Mouse (Mus musculus): ENCODE results near the gene Polrmt. TPM values are rescaled to one million over a fixed set of nuclear protein-coding genes. Genes with fewer than 3 reads are reported as not detected.

Polrmt gene
- polyA plus RNA-seq, 1 experiment from 2014 or later: 34.9 TPM

DNA sequence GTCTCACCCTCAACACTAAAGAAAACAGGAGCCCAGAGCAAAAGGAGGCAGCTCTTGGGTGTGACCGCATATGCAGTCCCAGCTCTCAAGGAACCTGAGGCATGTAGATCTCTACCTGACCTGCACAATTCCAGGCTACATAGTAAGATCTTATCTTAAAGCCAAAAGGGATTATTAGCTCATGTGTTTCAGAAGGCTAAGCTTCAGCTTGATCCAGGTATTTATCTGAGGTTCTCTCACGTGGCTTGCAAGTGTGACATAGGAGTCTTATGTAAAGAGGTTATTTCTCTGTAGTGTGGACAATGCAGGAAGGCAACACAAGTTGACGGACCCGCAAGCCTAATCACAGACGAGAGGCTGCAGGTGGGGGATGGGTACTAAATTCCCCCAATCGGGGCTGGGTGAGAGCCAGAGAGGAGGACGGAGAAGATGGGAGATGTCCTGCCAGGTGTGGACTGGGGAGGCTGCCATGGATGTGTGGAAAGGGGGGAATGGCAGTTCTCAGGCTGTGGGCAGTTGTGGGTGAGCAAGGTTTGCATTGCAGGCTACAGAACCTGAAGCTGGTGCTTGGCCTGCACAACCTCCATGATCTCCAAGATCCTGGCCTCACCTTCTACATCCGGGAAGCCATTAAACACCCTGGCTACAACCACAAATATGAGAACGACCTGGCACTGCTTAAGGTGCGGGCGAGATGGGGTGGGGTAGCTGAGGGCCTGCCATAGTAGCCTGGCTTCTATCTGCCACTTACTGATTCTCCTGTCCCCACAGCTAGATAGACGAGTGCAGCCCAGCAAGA lies 52.6 kb downstream of the Polrmt start:
- no peak for ATAC-seq (ENCODE audit: low read depth)

DNA sequence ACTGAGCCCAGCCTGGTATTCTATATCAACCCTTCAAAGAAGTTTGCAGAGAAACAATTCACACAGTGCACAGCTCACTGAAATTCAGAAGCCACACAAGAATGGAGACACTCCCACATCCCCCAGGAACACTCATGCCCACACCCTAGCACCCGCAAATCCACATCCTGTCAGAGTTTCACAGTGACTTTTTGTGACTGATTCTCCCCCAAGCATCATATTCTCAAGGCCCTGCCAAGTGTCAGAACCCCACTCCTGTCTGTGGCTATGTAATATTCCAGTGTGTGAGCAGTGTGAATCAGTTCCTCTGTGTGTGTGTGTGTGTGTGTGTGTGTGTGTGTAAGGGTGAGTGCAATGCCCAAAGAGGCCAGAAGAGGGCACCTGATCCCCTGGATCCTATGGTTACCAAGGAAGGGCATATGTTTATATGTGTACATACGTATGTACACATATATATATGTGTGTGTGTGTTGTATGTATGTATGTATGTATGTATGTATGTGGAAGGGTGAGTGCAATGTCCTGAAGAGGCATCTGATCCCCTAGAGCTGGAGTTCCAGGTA lies 54.3 kb downstream of the Polrmt start:
- no peaks in the 10 kb centered on the region for H3K9me3 ChIP-seq (ENCODE audit: control insufficient read depth, low read length)
- H3K36me3 ChIP-seq (ENCODE audit: control insufficient read depth, insufficient read depth, low read length): peaks cover 13% of the 10 kb centered on the region
- H3K27me3 ChIP-seq (ENCODE audit: control insufficient read depth, insufficient read depth, low read length): no peaks in the 10 kb centered on the region
- H3K27ac ChIP-seq (ENCODE audit: low read depth, low read length): no peak overlapping the region
- 100% methylated on average over 2 of the region's 2 CpGs for WGBS
- H3K4me1 ChIP-seq (ENCODE audit: control insufficient read depth, insufficient read depth, low read length): no peaks in the 10 kb centered on the region
- H3K4me2 ChIP-seq (ENCODE audit: low read depth, low read length): no peak overlapping the region
- no peak for ATAC-seq (ENCODE audit: low read depth)
- no peak overlapping the region for H3K4me3 ChIP-seq (ENCODE audit: low read depth, low read length)
- H3K9ac ChIP-seq (replicated peaks; ENCODE audit: low read depth, low read length): no peak overlapping the region

More for the DNA sequence above, 52.6 kb downstream of the Polrmt start:
- Histone ChIP-seq H3K9ac (replicated peaks; ENCODE audit: low read depth, low read length) (no peak overlapping the region), H3K27me3 (ENCODE audit: control insufficient read depth, insufficient read depth, low read length) (no peaks in the 10 kb centered on the region), H3K36me3 (ENCODE audit: control insufficient read depth, insufficient read depth, low read length) (no peaks in the 10 kb centered on the region; the same call in 1 of the 2 replicates), H3K4me1 (ENCODE audit: control insufficient read depth, insufficient read depth, low read length) (no peaks in the 10 kb centered on the region), H3K4me3 (ENCODE audit: low read depth, low read length) (no peak overlapping the region), H3K4me2 (ENCODE audit: low read depth, low read length) (no peak overlapping the region), H3K27ac (ENCODE audit: low read depth, low read length) (no peak overlapping the region), H3K9me3 (ENCODE audit: control insufficient read depth, low read length) (no peaks in the 10 kb centered on the region)
- 75% methylated on average over 12 of the region's 12 CpGs for WGBS

DNA sequence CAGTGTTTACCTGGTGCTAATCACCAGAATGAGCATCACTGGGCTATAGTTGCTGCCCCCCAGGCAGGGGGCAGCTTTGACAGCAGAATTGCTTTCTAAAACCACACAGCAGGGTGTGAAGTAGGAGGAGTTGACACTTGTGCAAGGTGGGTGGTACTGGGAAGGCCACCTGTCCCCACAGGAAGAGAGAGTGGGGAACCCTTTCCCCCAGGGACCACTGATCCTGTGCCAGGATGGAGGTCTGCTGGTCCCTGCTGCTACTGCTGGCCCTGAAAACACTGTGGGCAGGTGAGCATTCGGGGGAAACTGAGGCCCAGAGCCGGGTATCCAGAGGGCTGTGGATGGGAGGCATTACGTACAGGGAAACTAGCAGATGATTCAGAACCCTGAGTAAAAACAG lies 57.2 kb downstream of the Polrmt start:
- Histone ChIP-seq H3K9me3 (ENCODE audit: control insufficient read depth, low read length) (no peaks in the 10 kb centered on the region), H3K4me3 (ENCODE audit: low read depth, low read length) (no peak overlapping the region), H3K9ac (replicated peaks; ENCODE audit: low read depth, low read length) (no peak overlapping the region), H3K4me2 (ENCODE audit: low read depth, low read length) (no peak overlapping the region), H3K27me3 (ENCODE audit: control insufficient read depth, insufficient read depth, low read length) (no peaks in the 10 kb centered on the region), H3K4me1 (ENCODE audit: control insufficient read depth, insufficient read depth, low read length) (no peaks in the 10 kb centered on the region), H3K27ac (ENCODE audit: low read depth, low read length) (no peak overlapping the region), H3K36me3 (ENCODE audit: control insufficient read depth, insufficient read depth, low read length) (peaks cover 34% of the 10 kb centered on the region)
- WGBS: 94% methylated on average over 3 of the region's 3 CpGs
- no peak for ATAC-seq (ENCODE audit: low read depth)

DNA sequence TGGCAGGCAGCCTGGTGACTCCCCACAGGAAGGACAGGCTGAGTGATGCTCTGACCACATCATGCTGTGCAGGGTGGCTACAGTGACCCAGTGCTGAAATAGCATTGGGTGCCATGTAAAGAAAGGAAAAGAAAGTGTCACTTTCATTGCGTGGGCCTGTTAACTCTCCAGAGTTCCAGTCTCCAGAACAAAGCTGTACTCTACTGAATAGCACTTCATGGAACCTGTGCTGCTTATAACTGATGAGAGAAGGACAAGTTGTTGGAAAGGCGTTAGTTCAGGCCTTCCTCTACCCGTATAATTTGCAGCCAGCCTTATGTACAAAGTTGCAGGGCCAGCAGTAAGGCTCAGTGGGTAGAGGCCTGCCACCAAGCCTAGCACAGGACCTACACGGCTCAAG lies 57.7 kb downstream of the Polrmt start, which contains the start of gene Gzmm:
Gzmm (plus strand) TSS at position 301 of the 400 bp plus-strand sequence.
- H3K4me2 ChIP-seq (ENCODE audit: low read depth, low read length): no peak within 1 kb of the TSS
- H3K4me1 ChIP-seq (ENCODE audit: control insufficient read depth, insufficient read depth, low read length): peaks cover 3% of the 10 kb centered on the region
- peaks cover 34% of the 10 kb centered on the region for H3K36me3 ChIP-seq (ENCODE audit: control insufficient read depth, insufficient read depth, low read length)
- H3K9me3 ChIP-seq (ENCODE audit: control insufficient read depth, low read length): no peaks in the 10 kb centered on the region
- H3K27ac ChIP-seq (ENCODE audit: low read depth, low read length): no peak within 1 kb of the TSS
- H3K9ac ChIP-seq (replicated peaks; ENCODE audit: low read depth, low read length): no peak within 1 kb of the TSS
- H3K27me3 ChIP-seq (ENCODE audit: control insufficient read depth, insufficient read depth, low read length): no peaks in the 10 kb centered on the region
- H3K4me3 ChIP-seq (ENCODE audit: low read depth, low read length): no peak within 1 kb of the TSS
- WGBS: 83% methylated on average over 4 of the region's 4 CpGs
- ATAC-seq (ENCODE audit: low read depth): no peak

DNA sequence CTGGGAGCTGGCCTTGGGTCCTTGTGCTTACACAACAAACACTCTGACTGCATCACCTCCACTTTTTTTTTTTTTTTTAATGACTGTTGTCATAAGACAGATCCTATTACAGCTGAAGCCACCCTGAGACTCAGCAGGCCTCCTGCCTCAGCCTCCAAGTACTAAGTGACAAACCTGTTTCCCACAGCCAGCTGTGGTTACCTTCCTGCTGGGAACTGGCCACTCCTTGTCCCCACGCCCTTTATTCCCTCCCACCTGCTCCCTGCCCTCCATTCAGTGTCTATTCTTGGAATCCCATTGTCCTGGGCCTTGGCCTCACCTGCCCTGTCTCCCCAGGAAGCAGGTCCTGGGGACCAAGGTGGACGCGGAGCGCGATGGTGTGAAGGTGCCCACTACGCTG lies 58.9 kb downstream of the Polrmt start:
- H3K27me3 ChIP-seq (ENCODE audit: control insufficient read depth, insufficient read depth, low read length): no peaks in the 10 kb centered on the region
- no peaks in the 10 kb centered on the region for H3K9me3 ChIP-seq (ENCODE audit: control insufficient read depth, low read length)
- H3K9ac ChIP-seq (replicated peaks; ENCODE audit: low read depth, low read length): no peak overlapping the region
- no peak overlapping the region for H3K27ac ChIP-seq (ENCODE audit: low read depth, low read length)
- peaks cover 12% of the 10 kb centered on the region for H3K4me1 ChIP-seq (ENCODE audit: control insufficient read depth, insufficient read depth, low read length)
- WGBS: 97% methylated on average over 6 of the region's 6 CpGs
- no peak for ATAC-seq (ENCODE audit: low read depth)
- no peak overlapping the region for H3K4me2 ChIP-seq (ENCODE audit: low read depth, low read length)
- H3K36me3 ChIP-seq (ENCODE audit: control insufficient read depth, insufficient read depth, low read length): peaks cover 34% of the 10 kb centered on the region
- no peak overlapping the region for H3K4me3 ChIP-seq (ENCODE audit: low read depth, low read length)

DNA sequence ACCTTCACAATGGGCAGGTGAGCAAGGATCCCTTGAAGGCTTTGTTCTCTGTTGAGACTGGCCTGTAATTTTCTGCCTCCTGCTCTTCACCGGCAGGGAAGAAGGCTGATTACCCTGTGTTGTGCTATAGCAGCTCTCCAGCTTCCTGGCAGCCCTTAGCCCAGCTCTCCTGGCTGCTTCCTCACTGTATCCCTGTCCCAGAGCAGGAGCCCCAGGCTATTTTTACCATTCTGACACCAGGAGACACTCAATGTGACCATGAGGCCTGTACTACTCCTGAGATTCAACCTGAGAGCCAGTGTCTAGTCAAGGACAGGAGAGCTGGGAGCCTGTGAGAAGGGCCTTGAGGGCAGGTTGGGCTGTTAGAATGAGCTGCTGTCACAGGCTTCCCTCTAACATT lies 59.7 kb downstream of the Polrmt start:
- peaks cover 12% of the 10 kb centered on the region for H3K4me1 ChIP-seq (ENCODE audit: control insufficient read depth, insufficient read depth, low read length)
- 93% methylated on average over 1 of the region's 1 CpGs for WGBS
- H3K9me3 ChIP-seq (ENCODE audit: control insufficient read depth, low read length): no peaks in the 10 kb centered on the region
- H3K9ac ChIP-seq (replicated peaks; ENCODE audit: low read depth, low read length): no peak overlapping the region
- no peak for ATAC-seq (ENCODE audit: low read depth)
- no peaks in the 10 kb centered on the region for H3K27me3 ChIP-seq (ENCODE audit: control insufficient read depth, insufficient read depth, low read length)
- H3K27ac ChIP-seq (ENCODE audit: low read depth, low read length): no peak overlapping the region
- no peak overlapping the region for H3K4me2 ChIP-seq (ENCODE audit: low read depth, low read length)
- H3K36me3 ChIP-seq (ENCODE audit: control insufficient read depth, insufficient read depth, low read length): peaks cover 34% of the 10 kb centered on the region
- no peak overlapping the region for H3K4me3 ChIP-seq (ENCODE audit: low read depth, low read length)

DNA sequence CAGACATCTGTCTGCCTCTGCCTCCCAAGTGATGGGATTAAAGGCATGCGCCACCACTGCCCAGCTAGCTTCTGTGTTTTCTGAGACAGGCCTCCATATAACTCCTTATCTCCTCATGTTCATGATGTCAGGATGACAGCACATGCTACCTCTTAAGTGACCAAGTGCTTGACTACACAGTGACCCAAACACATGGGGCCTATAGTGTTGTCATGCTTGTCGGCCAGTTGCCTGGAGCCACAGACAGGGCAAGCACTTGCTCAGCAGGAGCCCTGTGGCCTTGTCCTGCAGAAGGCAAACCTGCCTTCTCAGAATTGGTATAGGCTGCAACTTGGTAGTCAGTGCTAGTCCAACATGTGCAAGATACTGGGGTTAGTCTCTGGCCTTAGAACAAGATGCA lies 60.2 kb downstream of the Polrmt start:
- no peak overlapping the region for H3K4me3 ChIP-seq (ENCODE audit: low read depth, low read length)
- no peak overlapping the region for H3K9ac ChIP-seq (replicated peaks; ENCODE audit: low read depth, low read length)
- H3K4me2 ChIP-seq (ENCODE audit: low read depth, low read length): no peak overlapping the region
- no peak for ATAC-seq (ENCODE audit: low read depth)
- H3K9me3 ChIP-seq (ENCODE audit: control insufficient read depth, low read length): no peaks in the 10 kb centered on the region
- 91% methylated on average over 2 of the region's 2 CpGs for WGBS
- no peak overlapping the region for H3K27ac ChIP-seq (ENCODE audit: low read depth, low read length)
- peaks cover 34% of the 10 kb centered on the region for H3K36me3 ChIP-seq (ENCODE audit: control insufficient read depth, insufficient read depth, low read length)
- peaks cover 13% of the 10 kb centered on the region for H3K4me1 ChIP-seq (ENCODE audit: control insufficient read depth, insufficient read depth, low read length)
- H3K27me3 ChIP-seq (ENCODE audit: control insufficient read depth, insufficient read depth, low read length): no peaks in the 10 kb centered on the region

Other genes with a start within 250 kb of the Polrmt start
- gene Plpp2, start 212.8 kb downstream of the Polrmt start, polyA plus RNA-seq (2014; fragmentation: Nextera tagmentation; extraction: Ambion mirVana): 18.3 and 22.6 TPM in 2 replicates
- 54.2 and 59.9 TPM in 2 replicates for gene Mier2, start 191.4 kb downstream of the Polrmt start, polyA plus RNA-seq (2014; fragmentation: Nextera tagmentation; extraction: Ambion mirVana)
- gene Theg, start 159.2 kb downstream of the Polrmt start, polyA plus RNA-seq (2014; fragmentation: Nextera tagmentation; extraction: Ambion mirVana): not detected in 2 replicates
- 0.66 and 1.3 TPM in 2 replicates for gene C2cd4c, start 132.6 kb downstream of the Polrmt start, polyA plus RNA-seq (2014; fragmentation: Nextera tagmentation; extraction: Ambion mirVana)
- gene Shc2, start 108.7 kb downstream of the Polrmt start, polyA plus RNA-seq (2014; fragmentation: Nextera tagmentation; extraction: Ambion mirVana): 16.7 and 22.8 TPM in 2 replicates
- not detected in 2 replicates for gene Odf3l2, start 100.8 kb downstream of the Polrmt start, polyA plus RNA-seq (2014; fragmentation: Nextera tagmentation; extraction: Ambion mirVana)
- 0.82 and 1.2 TPM in 2 replicates for gene Madcam1, start 82.0 kb downstream of the Polrmt start, polyA plus RNA-seq (2014; fragmentation: Nextera tagmentation; extraction: Ambion mirVana)
- 104 and 118 TPM in 2 replicates for gene Tpgs1, start 77.2 kb downstream of the Polrmt start, polyA plus RNA-seq (2014; fragmentation: Nextera tagmentation; extraction: Ambion mirVana)
- 69.7 and 74.6 TPM in 2 replicates for gene Cdc34, start 64.4 kb downstream of the Polrmt start, polyA plus RNA-seq (2014; fragmentation: Nextera tagmentation; extraction: Ambion mirVana)
- gene Gzmm, start 57.6 kb downstream of the Polrmt start, polyA plus RNA-seq (2014; fragmentation: Nextera tagmentation; extraction: Ambion mirVana): 1.1 and 1.3 TPM in 2 replicates
- gene Bsg, start 42.1 kb downstream of the Polrmt start, polyA plus RNA-seq (2014; fragmentation: Nextera tagmentation; extraction: Ambion mirVana): 800 and 802 TPM in 2 replicates
- 2.7 and 3.7 TPM in 2 replicates for gene Hcn2, start 29.9 kb downstream of the Polrmt start, polyA plus RNA-seq (2014; fragmentation: Nextera tagmentation; extraction: Ambion mirVana)
- gene Fgf22, start 8.5 kb upstream of the Polrmt start, polyA plus RNA-seq (2014; fragmentation: Nextera tagmentation; extraction: Ambion mirVana): 2.0 and 2.3 TPM in 2 replicates
- 89.3 and 93.7 TPM in 2 replicates for gene Rnf126, start 20.4 kb upstream of the Polrmt start, polyA plus RNA-seq (2014; fragmentation: Nextera tagmentation; extraction: Ambion mirVana)
- gene Fstl3, start 30.7 kb upstream of the Polrmt start, polyA plus RNA-seq (2014; fragmentation: Nextera tagmentation; extraction: Ambion mirVana): 1.7 and 2.3 TPM in 2 replicates
- gene Prss57, start 44.4 kb upstream of the Polrmt start, polyA plus RNA-seq (2014; fragmentation: Nextera tagmentation; extraction: Ambion mirVana): not detected in 2 replicates
- gene Palm, start 47.0 kb upstream of the Polrmt start, polyA plus RNA-seq (2014; fragmentation: Nextera tagmentation; extraction: Ambion mirVana): 233 and 247 TPM in 2 replicates
- gene Misp, start 74.4 kb upstream of the Polrmt start, polyA plus RNA-seq (2014; fragmentation: Nextera tagmentation; extraction: Ambion mirVana): 0.35 and 0.36 TPM in 2 replicates
- gene Ptbp1, start 107.8 kb upstream of the Polrmt start, polyA plus RNA-seq (2014; fragmentation: Nextera tagmentation; extraction: Ambion mirVana): 36.9 and 53.5 TPM in 2 replicates
- gene Prtn3, start 127.9 kb upstream of the Polrmt start, polyA plus RNA-seq (2014; fragmentation: Nextera tagmentation; extraction: Ambion mirVana): 11.1 and 12.4 TPM in 2 replicates
- 299 and 327 TPM in 2 replicates for gene Plppr3, start 128.1 kb upstream of the Polrmt start, polyA plus RNA-seq (2014; fragmentation: Nextera tagmentation; extraction: Ambion mirVana)
- 0.55 TPM in 1 of 2 replicates, not detected in the other for gene Elane, start 139.7 kb upstream of the Polrmt start, polyA plus RNA-seq (2014; fragmentation: Nextera tagmentation; extraction: Ambion mirVana)
- gene Cfd, start 144.3 kb upstream of the Polrmt start, polyA plus RNA-seq (2014; fragmentation: Nextera tagmentation; extraction: Ambion mirVana): not detected in 2 replicates
- gene Med16, start 162.3 kb upstream of the Polrmt start, polyA plus RNA-seq (2014; fragmentation: Nextera tagmentation; extraction: Ambion mirVana): 33.2 and 38.7 TPM in 2 replicates
- 5.9 and 9.1 TPM in 2 replicates for gene Gm26602, start 164.3 kb upstream of the Polrmt start, polyA plus RNA-seq (2014; fragmentation: Nextera tagmentation; extraction: Ambion mirVana)
- gene Kiss1r, start 170.4 kb upstream of the Polrmt start, polyA plus RNA-seq (2014; fragmentation: Nextera tagmentation; extraction: Ambion mirVana): 2.2 and 2.3 TPM in 2 replicates
- 253 and 265 TPM in 2 replicates for gene R3hdm4, start 174.6 kb upstream of the Polrmt start, polyA plus RNA-seq (2014; fragmentation: Nextera tagmentation; extraction: Ambion mirVana)
- gene Arid3a, start 180.5 kb upstream of the Polrmt start, polyA plus RNA-seq (2014; fragmentation: Nextera tagmentation; extraction: Ambion mirVana): 3.3 and 5.1 TPM in 2 replicates
- gene Wdr18, start 213.6 kb upstream of the Polrmt start, polyA plus RNA-seq (2014; fragmentation: Nextera tagmentation; extraction: Ambion mirVana): 87.0 and 103 TPM in 2 replicates
- 0.43 and 0.61 TPM in 2 replicates for gene Grin3b, start 224.1 kb upstream of the Polrmt start, polyA plus RNA-seq (2014; fragmentation: Nextera tagmentation; extraction: Ambion mirVana)
- 19.2 and 21.1 TPM in 2 replicates for gene Tmem259, start 237.7 kb upstream of the Polrmt start, polyA plus RNA-seq (2014; fragmentation: Nextera tagmentation; extraction: Ambion mirVana)
- 9.9 and 40.0 TPM in 2 replicates for gene Cnn2, start 242.0 kb upstream of the Polrmt start, polyA plus RNA-seq (2014; fragmentation: Nextera tagmentation; extraction: Ambion mirVana)
- gene Abca7, start 249.9 kb upstream of the Polrmt start, polyA plus RNA-seq (2014; fragmentation: Nextera tagmentation; extraction: Ambion mirVana): 4.3 and 6.7 TPM in 2 replicates

Data from neural tube, embryonic 14.5 days (tissue).